Mouse (Mus musculus) kidney, adult 2 months (tissue): ENCODE measurements around the gene Cpt1b.

ENCODE experiments used
- CTCF ChIP-seq: fragments of 200-500 bp; conservative IDR thresholded peaks from 2 replicates; pipeline ENCODE4 v1.5.1; 2011; ENCODE audit warnings: low read depth, mild to moderate bottlenecking, control low read depth, low read length, moderate library complexity, mixed read lengths; ENCODE audit not compliant: insufficient read depth, insufficient read length
- POLR2A ChIP-seq: fragments of 200-500 bp; IDR thresholded peaks from one replicate; pipeline ENCODE4 v1.6.1; 2011; ENCODE audit warnings: low read depth, low read length, control low read depth

- TF ChIP-seq CTCF = no peak
- TF ChIP-seq POLR2A = no peak
Observed at GRCm38 (mm10) chr15:89398146-89398545, 27.5 kb downstream of the Cpt1b start.
